Mouse (Mus musculus): ENCODE data around the gene Prss43.

DNA sequence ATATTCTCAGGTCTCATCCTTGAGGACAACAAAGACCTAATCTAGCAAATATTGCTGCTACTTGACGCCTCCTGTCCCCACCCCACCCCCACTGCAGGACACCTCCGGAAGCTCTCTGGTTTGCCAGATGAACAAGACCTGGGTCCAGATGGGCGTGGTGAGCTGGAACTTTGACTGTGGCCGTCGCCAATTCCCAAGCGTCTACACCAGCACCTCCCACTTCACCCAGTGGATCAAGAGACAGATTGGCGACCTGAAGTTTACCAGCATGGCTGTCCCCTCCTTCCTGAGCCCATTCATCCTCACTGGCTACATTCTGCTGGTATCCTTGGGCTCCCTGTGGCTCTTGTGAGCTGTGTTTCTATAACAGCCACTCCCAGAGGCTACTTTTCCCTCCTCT, 29.4 kb downstream of the Prss43 start:
- TF ChIP-seq CTCF (IDR thresholded peaks at IDR 0.05; ENCODE audit: low read depth): no peak
- no peak for TF ChIP-seq EP300 (optimal IDR thresholded peaks at IDR 0.05)

Data from stomach, postnatal 0 days (tissue).